Mouse (Mus musculus) spleen, postnatal 4 days (tissue): ENCODE measurements around the gene Rsl1d1.
"Not testable (repeated sequence)": the region's sequence is repeated elsewhere in the genome, so short reads cannot be mapped to it uniquely, and the experiment has no call there.

Source experiments
- DNase-seq, 2 experiments: peaks; one replicate each; pipeline ENCODE4 v3.0.0; 2022; ENCODE audit warnings: low spot score in 2 of 2

The Rsl1d1 gene

GRCm38 (mm10) chr16:11157721-11158120 lies 45.4 kb downstream of the Rsl1d1 start:
- not testable (repeated sequence) for DNase-seq

DNA sequence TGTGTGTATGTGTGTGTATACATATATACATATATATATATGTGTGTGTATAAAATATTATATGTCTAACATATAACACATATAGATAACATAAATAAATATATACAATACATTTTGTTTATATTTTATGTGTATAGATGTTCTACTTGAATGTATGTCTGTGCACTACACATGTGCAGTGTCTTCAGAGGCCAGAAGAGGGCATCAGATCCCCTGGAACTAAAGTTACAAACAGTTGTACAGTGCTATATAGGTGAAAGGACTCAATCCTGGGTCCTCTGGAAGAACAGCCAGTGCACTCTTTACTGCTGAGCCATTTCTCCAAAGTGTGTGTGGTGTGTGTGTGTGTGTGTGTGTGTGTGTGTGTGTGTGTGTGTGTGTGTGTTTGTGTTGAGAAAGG lies 48.6 kb downstream of the Rsl1d1 start:
- DNase-seq, result no peak

- DNase-seq, result peak; percentile 100
Measured at GRCm38 (mm10) chr16:11143706-11144483, 59.2 kb downstream of the Rsl1d1 start.
